8 mouse cellular contexts compared by ENCODE assay signal in the genomic region with DNA sequence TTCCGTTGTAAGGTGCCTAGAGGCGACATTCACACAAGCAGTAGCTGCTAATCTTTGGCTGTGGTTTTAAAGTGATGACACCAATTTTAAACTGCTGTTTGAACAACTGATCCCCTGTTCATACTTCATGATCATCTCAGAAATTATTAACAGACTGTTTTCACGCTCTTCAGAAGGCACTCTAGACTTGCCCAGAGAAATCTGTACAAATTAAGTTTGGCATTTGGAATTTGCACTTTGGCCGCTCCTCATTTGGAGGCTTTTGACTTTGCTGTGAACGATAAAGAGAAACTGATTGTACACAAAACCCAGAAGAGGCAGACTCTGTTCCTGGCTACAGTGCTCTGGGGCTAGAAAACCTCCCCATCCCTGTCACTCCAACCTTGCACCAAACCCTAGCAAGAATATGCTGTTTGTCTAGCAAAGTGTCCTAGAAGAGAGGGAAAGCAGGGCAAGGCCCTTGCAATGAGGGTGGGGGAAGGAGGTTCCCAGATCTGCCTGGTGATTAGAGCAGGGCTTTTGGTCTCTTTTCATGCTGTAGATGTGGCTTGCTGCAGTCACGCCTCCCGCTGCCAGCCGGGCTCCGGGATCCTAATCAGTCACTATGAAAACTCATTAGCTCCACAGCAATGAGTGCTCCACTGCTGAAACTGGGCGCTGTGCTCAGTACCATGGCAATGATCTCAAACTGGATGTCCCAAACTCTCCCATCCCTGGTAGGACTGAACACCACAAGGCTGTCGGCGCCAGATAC.
A peak's percentile ranks its signal among the peaks of the same experiment; 100 is the strongest.
DNase-seq lines count a peak whose midpoint lies in the region; ATAC-seq lines count a peak whose summit lies in the region.

No protein-coding gene starts in this region.

- H3K27me3 ChIP-seq in hindbrain, embryonic 13.5 days = no peaks in the 10 kb centered on the region
- peaks cover 3% of the 10 kb centered on the region; the same call in 1 of the 2 replicates for H3K27me3 ChIP-seq in limb, embryonic 12.5 days

- no peak overlapping the region for H3K27ac ChIP-seq in hindbrain, embryonic 13.5 days
- no peak overlapping the region for H3K27ac ChIP-seq in limb, embryonic 12.5 days

- no peaks in the 10 kb centered on the region for H3K9me3 ChIP-seq in hindbrain, embryonic 13.5 days
- H3K9me3 ChIP-seq in limb, embryonic 12.5 days = no peaks in the 10 kb centered on the region

- no peaks in the 10 kb centered on the region for H3K36me3 ChIP-seq in hindbrain, embryonic 13.5 days
- no peaks in the 10 kb centered on the region for H3K36me3 ChIP-seq in limb, embryonic 12.5 days

- H3K9ac ChIP-seq in hindbrain, embryonic 13.5 days = no peak overlapping the region
- H3K9ac ChIP-seq in limb, embryonic 12.5 days (replicated peaks) = no peak overlapping the region

- no peak overlapping the region for H3K4me2 ChIP-seq in hindbrain, embryonic 13.5 days
- peak overlapping the region; percentile 26; the same call in 1 of the 2 replicates for H3K4me2 ChIP-seq in limb, embryonic 12.5 days

- DNase-seq in Muller cell, postnatal 12 days (ENCODE audit: inconsistent ontology term) = peak; percentile 75
- peak; percentile 12 to 32 for DNase-seq in cerebellum, postnatal 14 days
- no peak for DNase-seq in adrenal gland, adult 8-10 months
- DNase-seq in adipocyte (ENCODE audit: low spot score) = no peak
- no peak for DNase-seq in heart, adult 11 months

- no peak overlapping the region for H3K4me3 ChIP-seq in hindbrain, embryonic 13.5 days
- H3K4me3 ChIP-seq in limb, embryonic 12.5 days (replicated peaks) = no peak overlapping the region

- H3K4me1 ChIP-seq in hindbrain, embryonic 13.5 days (replicated peaks) = peaks cover 5% of the 10 kb centered on the region; the same call in 1 of the 2 replicates
- peaks cover 5% of the 10 kb centered on the region; the same call in 1 of the 2 replicates for H3K4me1 ChIP-seq in limb, embryonic 12.5 days (replicated peaks)

- 41% methylated on average over 12 of the region's 12 CpGs for WGBS in hindbrain, embryonic 13.5 days
- 33% methylated on average over 12 of the region's 12 CpGs for WGBS in limb, embryonic 12.5 days

- 0 out of 2 replicates have a peak, but pooled peaks have one; percentile 39 for ATAC-seq in hindbrain, embryonic 13.5 days (ENCODE audit: low FRiP score)
- ATAC-seq in limb, embryonic 12.5 days (ENCODE audit: insufficient number of reproducible peaks, insufficient read depth, low FRiP score, low TSS enrichment, low read depth) = no peak
- no peak for ATAC-seq in granulocyte monocyte progenitor cell, adult 5-6 weeks (replicated peaks; ENCODE audit: poor library complexity, severe bottlenecking)

Comparison
In these comparisons a context has a peak if more than half of its experiments do, and no peak if none do; other contexts are left out.
1. DNase-seq: peak in Muller cell, postnatal 12 days (single experiment) and cerebellum, postnatal 14 days (2 of 2); none in adrenal gland, adult 8-10 months (single experiment), adipocyte (single experiment) and heart, adult 11 months (single experiment).